Mouse (Mus musculus) lung, postnatal 0 days (tissue): ENCODE results near the gene Slc50a1.

Experiments used
- CTCF ChIP-seq: IDR thresholded peaks from 2 replicates; pipeline ENCODE4 v1.5.1; 2016; ENCODE audit warnings: antibody characterized with exemption, mild to moderate bottlenecking
- EP300 ChIP-seq: IDR thresholded peaks from 2 replicates; pipeline ENCODE4 v1.6.1; 2016; ENCODE audit warnings: antibody characterized with exemption, mild to moderate bottlenecking, control low read depth

DNA sequence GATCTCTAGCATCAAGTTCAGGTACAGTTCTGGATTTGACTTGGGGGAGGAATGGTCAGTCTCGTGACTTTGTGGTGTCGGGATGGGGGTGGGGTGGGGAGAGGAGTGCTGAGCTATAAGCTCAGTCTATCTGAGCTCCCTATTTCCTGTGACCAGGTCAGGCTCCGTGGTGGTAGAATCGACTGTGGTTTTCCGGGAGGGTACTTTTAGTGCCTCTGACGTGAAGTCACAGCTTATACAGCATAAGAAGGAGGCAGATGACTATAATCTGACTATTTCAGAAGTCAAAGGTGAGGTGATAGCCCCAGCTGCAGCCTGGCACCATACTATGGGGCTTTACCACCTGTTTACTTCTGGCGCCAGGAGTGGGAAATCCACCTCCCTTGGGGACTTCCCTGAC, 39.0 kb downstream of the Slc50a1 start:
- TF ChIP-seq CTCF (no peak), EP300 (no peak)
